Mouse (Mus musculus) small intestine, adult 2 months (tissue): ENCODE measurements around the gene Cep162.

Experiments
- CTCF ChIP-seq: fragments of 200-500 bp; IDR thresholded peaks from 2 replicates; pipeline ENCODE4 v1.5.1; 2012; ENCODE audit warnings: low read depth, mild to moderate bottlenecking, control low read depth, inconsistent platforms, low read length, moderate library complexity, mixed read lengths; ENCODE audit not compliant: insufficient replicate concordance, insufficient read length; ENCODE audit errors: extremely low read depth
- POLR2A ChIP-seq: fragments of 200-500 bp; IDR thresholded peaks from 2 replicates; pipeline ENCODE4 v1.6.1; 2012; ENCODE audit warnings: low read depth, mild to moderate bottlenecking, control low read depth, inconsistent platforms, low read length, moderate library complexity

DNA sequence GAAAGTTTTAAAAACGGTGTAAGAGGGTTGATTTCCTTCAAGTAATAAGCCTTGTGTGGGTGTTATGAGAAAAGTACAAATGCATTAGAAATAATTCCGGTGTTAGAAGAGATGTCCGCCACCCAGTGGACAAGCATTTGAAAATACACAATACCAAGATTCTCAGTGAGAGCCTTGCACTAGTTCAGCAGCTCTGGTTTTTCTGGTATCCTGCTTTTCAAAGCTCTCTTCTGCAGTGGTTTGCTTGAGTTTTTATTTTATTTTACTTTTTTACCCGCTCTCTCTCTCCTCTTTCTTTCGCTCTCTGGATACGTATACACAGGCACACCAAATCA lies 327 bp upstream of the Cep162 start:
- TF ChIP-seq CTCF (peak; percentile 46; the same call in 1 of the 2 replicates), POLR2A (no peak)
